Mouse (Mus musculus): ENCODE measurements around the gene Sptan1. TPM values are rescaled to one million over a fixed set of nuclear protein-coding genes. Genes with fewer than 3 reads are reported as not detected.

Sptan1 gene
- total RNA-seq, 2 experiments from 2014 or later = 824 to 881 TPM

DNA sequence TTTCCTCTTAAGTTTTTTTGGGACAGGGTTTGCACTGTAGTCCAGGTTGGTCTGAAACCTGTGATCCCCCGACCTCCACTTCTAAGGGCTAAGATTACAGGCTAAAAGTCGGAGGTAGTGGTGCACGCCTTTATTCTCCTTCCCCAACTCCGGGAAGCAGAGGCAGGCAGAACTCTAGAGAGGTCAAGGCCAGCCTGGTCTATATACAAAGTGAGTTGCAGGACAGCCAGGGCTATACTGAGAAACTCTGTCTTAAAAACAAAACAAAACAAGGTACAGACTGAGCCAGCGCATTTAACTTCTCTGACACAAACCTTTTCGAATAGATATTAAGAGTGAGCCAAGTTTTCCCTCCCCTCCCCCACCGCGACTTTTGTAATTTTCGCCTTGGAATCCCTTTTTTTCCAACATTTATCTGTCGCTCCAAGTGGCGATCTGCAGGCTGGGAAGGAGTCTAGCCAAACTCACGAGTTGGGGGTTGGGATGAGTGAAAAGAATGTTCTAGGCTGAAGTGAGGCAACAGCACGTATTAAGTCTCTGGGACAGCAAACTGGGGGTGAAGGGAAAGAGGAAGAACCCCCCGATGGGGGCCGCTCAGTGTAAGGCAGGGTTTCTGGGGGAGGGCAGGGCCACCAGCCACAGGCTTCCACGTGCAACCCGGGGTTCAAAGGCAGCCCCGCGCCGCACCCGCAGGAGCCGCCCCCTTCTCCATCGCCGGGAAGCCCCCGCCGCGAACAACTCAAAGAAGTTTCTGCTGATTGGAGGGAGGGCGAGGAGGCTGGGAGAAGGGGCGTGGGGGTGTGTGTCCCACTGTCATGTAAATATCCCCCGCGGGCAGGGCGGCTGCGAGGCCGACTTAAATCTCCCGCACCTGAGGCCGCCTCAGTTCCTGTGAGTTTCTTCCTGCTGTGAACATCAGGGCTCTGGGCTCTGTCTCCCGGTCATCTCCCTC lies 96.1 kb downstream of the Sptan1 start:
- peak; percentile 36 to 38 for DNase-seq

GRCm38 (mm10) chr2:30062249-30063093 lies 97.1 kb downstream of the Sptan1 start:
- peak; percentile 37 to 43 for DNase-seq

- DNase-seq = no peak
Measured at GRCm38 (mm10) chr2:30063235-30063634, 97.9 kb downstream of the Sptan1 start.

- DNase-seq = no peak
Measured at GRCm38 (mm10) chr2:30063791-30064190, 98.4 kb downstream of the Sptan1 start.

DNA sequence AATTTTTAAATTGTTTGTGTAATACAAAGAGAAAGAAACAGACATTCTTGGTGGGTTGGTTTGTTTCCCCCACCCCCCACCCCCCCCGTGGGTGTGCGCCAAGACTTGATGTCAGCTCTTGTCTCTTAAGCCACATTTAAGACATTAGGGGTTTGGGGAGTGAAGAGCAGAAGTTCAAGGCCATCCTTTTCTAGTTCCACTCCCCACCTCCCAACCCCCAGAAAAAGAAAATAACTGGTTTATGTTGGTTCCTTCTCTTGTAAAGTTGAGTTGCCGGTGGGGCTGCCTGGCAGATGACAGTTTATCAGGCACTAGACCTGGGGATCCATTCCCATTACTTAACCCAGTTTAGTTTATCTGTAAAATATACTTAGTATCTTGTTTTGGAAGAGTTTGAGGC lies 98.9 kb downstream of the Sptan1 start:
- DNase-seq = no peak

- DNase-seq = peak; percentile 93 to 94
Measured at GRCm38 (mm10) chr2:30066046-30066901, 100.9 kb downstream of the Sptan1 start.

- peak; percentile 41 to 53 for DNase-seq
Measured at GRCm38 (mm10) chr2:30067031-30067888, 101.9 kb downstream of the Sptan1 start.

- no peak for DNase-seq
Measured at GRCm38 (mm10) chr2:30067962-30068361, 102.6 kb downstream of the Sptan1 start.

- no peak for DNase-seq
Measured at GRCm38 (mm10) chr2:30072875-30073274, 107.5 kb downstream of the Sptan1 start.

DNA sequence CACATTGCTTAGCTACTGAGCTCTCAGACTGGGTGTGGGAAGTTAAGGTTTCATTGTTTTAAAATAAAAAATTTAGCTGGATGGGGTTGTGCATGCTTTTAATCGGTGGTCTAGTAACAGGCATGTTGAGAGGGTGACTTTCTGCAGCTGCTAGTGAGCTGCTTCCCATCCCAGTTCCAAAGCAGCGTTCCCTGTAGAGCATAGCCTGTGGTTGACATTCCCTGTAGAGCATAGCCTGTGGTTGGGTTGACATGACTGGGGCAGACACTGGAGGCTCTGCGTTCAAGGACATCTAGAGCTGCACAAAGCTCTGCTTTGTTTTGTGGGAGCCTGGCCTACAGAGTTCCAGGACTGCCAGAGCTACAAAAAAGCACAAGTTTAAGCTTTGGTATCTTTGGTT lies 107.9 kb downstream of the Sptan1 start:
- DNase-seq = no peak

- DNase-seq = no peak
Measured at GRCm38 (mm10) chr2:30075625-30076024, 110.3 kb downstream of the Sptan1 start.

DNA sequence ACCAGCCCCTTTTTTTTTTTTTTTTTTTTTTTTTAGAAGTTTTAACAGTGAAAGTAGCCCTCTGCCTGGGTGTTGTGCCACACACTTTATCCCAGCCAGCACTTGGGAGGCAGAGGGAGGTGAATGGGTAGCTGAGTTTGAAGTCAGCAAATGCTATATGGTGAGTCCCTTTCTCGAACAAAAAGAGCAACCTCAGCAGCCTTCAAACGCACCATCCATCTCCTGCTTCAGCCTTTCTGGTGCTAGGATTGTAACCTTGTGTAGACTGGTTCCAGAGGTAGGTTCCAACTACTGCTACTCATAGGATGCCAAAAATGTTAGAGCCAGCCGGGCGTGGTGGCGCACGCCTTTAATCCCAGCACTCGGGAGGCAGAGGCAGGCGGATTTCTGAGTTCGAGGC lies 111.1 kb downstream of the Sptan1 start:
- no peak for DNase-seq

- DNase-seq = no peak
Measured at GRCm38 (mm10) chr2:30076959-30077358, 111.6 kb downstream of the Sptan1 start.

- peak; percentile 76 to 77 for DNase-seq
Measured at GRCm38 (mm10) chr2:30077502-30078348, 112.4 kb downstream of the Sptan1 start, which contains the start of gene Pkn3. Pkn3 (plus strand) TSS chr2:30077684.

DNA sequence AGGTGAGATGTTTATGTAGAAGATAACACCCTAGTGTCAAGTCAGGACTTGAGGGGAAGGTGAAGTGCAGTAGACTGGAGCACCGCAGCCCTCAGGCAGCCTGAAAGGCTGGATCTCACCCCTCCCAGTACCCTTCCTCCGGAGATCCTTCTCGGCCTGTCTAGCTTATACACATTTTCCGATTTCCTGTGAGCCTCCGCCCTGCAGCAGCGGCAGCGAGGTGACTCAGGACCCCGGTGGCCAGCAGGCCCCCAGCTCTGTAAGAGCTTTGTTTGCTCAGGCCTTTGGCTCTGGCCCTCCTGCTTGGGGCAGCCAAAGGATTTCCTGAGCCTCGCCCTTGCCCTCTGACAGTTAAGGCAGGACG lies 113.0 kb downstream of the Sptan1 start:
- DNase-seq = no peak

GRCm38 (mm10) chr2:30078760-30079159 lies 113.4 kb downstream of the Sptan1 start:
- no peak for DNase-seq

DNA sequence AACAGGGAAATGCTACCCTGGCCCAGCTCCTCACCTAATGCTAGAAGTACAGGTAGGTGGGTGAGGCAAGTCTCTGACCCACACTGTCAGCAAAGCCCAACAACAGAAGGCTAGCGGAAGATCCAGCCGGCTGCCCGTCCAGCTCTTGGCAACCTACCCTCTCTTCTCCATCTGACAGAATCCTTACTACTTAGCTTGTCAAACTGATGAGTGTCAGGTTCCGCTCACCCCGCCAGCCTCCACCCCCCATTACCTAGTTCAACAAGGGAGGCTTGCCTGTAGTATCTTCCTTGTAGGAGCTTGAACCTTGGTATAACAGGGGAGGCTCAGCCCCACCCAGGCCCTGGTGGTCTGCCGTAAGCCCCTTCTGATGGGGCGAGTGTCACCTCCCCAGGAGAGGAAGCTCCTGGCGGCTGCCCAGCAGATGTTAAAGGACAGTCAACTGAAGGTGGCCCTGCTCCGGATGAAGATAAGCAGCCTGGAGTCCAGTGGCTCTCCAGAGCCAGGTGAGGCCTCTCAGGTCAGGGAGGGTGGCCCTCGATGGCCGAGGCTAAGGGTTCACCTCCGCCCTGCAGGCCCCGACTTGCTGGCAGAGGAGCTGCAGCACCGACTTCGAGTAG lies 114.9 kb downstream of the Sptan1 start:
- no peak for DNase-seq

Data from layer of hippocampus, postnatal 36 days (tissue).